Mouse (Mus musculus): ENCODE measurements around the gene Tmbim6.
"Not testable (repeated sequence)": the region's sequence is repeated elsewhere in the genome, so short reads cannot be mapped to it uniquely, and the experiment has no call there.

The Tmbim6 gene

DNA sequence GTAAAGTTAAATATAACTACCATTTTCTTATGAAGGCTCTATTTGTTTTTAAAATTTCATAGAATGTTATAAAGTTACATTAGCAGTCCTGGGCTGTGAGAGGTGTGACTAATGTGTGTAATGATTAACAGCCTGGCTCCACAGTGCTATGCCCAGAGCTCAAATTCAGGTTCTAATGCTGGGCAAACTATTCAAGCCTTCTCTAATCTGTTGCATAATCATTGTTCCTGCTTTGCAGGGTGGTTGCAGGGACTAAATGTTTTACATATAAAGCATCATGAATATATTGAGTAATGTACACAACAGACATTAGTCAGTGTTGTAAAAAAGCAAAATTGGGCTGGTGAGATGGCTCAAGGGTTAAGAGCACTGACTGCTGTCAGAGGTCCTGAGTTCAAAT is 9.8 kb upstream of the Tmbim6 start:
- ATAC-seq (ENCODE audit: insufficient number of reproducible peaks, low FRiP score, low TSS enrichment): no peak

DNA sequence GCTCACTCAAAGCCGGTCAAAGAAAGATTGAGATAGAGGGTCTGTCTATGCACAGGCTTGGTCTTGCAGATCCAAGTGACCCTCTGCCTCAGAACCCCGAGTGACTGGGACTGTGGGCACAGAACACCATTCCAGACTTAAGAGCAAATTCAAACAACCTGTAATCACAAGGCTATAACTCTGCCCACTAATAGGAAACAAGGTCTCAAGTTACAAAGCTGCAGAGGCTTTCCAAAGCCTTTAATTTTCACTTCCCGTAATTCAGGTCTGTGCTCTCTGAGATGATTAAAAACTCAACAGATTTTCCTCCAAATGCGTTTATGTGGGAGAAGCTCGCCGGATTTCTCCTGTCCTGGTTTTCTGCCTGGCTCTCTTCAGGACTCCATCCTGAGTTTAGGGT is 8.6 kb upstream of the Tmbim6 start:
- ATAC-seq (ENCODE audit: insufficient number of reproducible peaks, low FRiP score, low TSS enrichment): no peak

DNA sequence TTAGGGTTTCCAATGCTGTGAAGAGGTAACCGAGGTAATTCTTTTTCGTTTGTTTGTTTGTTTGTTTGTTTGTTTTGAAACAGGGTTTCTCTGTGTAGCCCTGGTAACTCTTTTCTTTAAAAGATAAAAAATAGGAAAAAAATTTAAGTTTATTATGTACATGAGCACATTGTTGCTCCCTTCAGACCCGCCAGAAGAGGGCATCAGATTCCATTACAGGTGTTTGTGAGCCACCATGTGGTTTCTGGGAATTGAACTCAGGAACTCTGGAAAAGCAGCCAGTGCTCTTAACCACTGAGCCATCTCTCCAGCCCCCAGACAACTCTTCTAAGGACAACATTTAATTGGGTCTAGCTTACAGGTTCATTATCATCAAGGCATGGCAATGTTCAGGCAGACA is 6.6 kb upstream of the Tmbim6 start:
- ATAC-seq (ENCODE audit: insufficient number of reproducible peaks, low FRiP score, low TSS enrichment): not testable (repeated sequence)

DNA sequence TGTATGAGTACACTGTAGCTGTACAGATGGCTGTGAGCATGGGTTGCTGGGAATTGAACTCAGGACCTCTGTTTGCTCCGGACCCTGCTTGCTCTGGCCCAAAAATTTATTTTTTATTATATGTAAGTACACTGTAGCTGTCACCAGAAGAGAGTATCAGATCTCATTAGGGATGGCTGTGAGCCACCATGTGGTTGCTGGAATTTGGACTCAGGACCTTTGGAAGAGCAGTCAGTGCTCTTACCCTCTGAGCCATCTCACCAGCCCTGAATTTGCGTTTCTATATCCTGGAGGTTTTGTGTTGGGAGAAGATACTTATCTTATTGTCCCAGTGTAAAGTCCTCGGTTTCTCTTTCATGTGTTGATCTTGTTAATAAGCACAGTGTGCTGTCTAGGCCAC is 5.9 kb upstream of the Tmbim6 start:
- ATAC-seq (ENCODE audit: insufficient number of reproducible peaks, low FRiP score, low TSS enrichment): no peak

DNA sequence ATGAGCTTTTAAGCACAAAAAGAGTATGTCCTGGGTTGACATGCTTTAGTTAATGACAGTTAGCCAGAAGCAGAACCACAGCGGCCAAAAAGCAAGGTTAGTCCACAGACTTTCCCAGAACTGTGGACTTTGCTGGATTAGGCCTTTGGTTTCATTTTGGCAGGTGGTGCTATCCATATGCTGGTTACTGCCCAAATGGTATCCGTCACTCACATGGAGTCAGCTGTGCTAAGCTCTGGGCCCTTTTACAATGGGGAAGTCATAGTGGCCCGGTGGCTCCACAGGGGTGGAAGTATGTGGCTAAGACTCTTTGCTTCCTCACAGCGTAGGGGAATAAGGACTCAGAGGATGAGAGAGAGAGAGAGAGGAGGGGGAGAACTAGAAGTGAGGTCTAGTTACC is 4.7 kb upstream of the Tmbim6 start:
- ATAC-seq (ENCODE audit: insufficient number of reproducible peaks, low FRiP score, low TSS enrichment): no peak

DNA sequence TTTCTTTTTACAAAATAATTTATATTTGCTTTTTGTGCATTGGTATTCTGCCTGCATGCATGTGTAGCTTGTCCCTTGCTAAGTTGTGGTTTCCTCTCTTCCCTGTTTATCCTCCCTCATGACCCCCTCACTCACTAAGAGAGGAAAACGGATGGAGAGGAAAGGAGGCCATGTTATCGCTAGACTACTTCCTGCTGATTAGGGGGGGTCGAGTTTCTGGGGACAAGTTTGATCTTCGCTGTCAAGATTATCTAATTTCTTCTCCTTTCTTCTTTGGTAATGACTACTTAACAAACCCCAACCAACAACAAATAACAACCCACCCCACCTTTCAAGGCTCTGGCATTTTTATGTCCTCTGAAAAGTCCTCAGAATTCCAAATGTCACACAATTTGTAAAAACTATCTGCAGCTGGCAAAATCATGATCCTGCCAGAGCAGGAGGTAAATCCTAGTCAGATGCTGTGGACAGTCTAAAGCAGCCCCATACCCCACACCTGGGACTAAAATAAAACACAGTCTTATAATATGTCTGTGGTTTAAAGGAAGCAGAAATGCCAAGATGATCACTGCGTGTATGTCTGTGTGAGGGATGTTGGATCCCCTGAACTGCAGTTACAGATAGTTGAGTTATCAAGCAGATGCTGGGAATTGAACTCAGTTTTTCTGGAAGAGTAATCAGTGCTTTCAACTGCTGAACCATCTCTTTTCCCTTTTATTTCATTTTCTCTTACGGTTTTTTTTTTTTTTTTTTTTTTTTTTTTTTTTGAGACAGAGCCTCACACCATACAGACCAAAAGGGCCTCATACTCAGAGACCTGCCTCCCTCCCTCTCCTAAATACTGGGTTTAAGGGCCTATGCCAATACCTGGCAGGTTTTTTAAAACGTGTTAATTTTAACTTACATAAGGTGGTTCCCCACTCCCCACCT is 1.9 kb upstream of the Tmbim6 start:
- no peak for ATAC-seq (ENCODE audit: insufficient number of reproducible peaks, low FRiP score, low TSS enrichment)

DNA sequence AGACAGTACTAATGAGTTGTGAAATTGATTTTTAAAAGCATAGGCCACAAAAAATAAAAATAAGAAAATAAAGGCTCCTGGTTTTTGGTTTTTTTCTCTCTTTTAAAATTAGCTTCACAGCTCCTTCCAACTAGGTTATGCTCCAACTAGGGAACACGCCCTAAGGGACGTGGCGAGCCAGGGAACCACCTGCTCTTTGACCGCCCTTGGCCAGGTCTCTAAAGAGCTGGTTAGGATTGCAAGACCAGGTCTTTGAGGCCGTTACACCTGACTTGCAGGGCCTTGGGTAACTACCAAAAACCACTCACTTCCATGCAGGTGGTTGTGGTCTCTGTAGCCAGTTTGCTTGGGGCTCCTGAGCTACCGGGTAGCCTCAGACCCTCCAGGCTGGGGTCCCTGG is 707 bp upstream of the Tmbim6 start:
- no peak for ATAC-seq (ENCODE audit: insufficient number of reproducible peaks, low FRiP score, low TSS enrichment)

DNA sequence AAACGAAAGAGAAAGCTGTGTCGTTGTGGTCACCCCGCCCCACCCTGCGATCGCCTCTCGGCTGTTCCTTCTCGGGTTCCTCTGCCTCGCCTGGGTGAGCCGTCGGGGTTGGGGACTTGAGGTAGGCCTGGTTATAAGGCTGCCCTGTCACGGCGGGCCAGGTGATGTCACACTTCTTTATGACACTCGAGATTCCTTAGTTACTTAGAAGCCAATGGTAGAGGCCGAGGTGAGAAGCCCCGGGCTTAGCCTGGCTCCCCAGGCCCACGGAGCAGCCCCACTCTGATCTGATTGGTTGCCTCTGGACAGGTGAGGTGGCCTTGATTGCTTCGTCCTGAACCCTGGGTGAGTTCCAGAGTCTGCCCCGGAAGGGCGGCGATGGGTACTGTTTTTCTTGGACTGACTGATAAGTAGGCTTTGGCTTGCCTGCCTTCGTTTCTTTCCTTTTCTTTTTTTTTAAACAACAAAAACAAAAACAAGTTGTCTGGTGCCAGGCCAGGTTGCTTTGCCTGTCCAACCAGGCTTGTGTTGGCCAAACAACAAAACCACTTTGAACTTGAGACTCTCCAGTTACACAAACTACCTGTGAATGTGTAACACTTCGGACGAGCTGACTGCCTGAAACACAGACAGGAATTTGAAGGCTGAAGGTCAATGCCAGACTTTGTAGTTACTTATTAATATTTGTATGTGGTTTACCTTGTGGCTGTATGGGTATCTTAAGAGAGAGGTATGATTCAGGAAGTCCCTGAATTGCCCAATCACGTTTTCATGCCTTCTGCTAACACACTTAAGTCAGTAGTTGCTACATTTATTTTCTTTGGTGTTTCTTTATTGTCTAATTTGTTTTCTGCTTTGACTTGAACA is 937 bp downstream of the Tmbim6 start:
- ATAC-seq (ENCODE audit: insufficient number of reproducible peaks, low FRiP score, low TSS enrichment): peak; percentile 2; the same call in 1 of the 2 replicates

DNA sequence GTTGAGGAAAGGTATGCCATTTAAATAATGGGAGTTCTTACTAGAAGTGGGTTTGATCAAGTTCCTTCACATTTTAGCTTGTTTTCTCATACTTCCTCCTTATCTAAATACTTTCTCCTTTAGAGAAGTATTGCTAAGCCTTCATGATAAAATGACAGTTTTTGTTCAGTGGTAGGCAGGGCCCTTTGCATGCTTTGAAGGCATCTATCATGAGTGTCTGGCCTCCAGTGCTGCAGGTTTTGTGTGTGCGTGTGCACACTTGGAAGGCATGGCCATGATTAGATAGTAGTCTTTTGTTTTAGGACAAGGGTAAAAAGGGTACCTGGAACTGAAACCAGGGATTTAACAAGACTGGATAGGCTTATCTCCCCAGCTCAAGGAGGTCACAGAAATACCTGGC is 3.8 kb downstream of the Tmbim6 start:
- no peak for ATAC-seq (ENCODE audit: insufficient number of reproducible peaks, low FRiP score, low TSS enrichment)

DNA sequence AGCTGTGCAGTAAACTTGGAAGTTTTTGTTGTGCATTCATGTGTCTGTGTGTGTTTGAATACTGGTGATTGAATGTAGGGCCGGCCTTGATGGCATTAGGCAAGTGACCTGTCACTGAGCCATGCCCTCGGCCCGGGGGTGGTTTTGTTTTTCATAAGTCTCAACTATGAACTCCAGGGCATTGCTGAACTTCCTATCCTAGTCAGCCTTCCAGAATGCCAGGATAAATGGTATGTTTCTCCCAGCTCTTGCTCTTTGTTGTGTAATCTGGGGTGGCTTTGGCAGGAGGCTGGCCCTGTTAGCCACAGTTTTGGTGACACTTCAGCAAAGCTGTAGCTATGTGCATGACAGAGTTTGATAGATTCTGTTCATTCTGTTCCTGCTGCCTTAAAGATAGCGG is 4.2 kb downstream of the Tmbim6 start:
- no peak for ATAC-seq (ENCODE audit: insufficient number of reproducible peaks, low FRiP score, low TSS enrichment)

DNA sequence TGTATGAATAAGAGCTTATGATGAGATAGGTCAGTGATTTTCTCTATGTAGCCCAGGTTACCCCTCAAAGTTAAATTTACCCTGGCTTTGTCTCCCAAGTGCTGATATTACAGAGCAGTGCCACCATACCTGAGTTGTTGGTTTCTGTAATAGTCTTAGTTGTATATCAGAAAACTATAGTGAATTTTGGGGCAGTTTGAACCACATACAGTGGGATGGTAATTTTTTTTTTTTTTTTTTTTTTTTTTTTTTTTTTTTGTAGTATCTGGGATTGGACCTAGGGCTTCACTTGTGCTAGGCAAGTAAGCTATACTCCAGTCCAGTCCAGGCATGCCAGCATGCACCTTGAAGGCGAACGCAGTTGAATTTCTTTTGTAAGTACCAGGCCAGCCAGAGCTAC is 4.9 kb downstream of the Tmbim6 start:
- ATAC-seq (ENCODE audit: insufficient number of reproducible peaks, low FRiP score, low TSS enrichment): no peak

DNA sequence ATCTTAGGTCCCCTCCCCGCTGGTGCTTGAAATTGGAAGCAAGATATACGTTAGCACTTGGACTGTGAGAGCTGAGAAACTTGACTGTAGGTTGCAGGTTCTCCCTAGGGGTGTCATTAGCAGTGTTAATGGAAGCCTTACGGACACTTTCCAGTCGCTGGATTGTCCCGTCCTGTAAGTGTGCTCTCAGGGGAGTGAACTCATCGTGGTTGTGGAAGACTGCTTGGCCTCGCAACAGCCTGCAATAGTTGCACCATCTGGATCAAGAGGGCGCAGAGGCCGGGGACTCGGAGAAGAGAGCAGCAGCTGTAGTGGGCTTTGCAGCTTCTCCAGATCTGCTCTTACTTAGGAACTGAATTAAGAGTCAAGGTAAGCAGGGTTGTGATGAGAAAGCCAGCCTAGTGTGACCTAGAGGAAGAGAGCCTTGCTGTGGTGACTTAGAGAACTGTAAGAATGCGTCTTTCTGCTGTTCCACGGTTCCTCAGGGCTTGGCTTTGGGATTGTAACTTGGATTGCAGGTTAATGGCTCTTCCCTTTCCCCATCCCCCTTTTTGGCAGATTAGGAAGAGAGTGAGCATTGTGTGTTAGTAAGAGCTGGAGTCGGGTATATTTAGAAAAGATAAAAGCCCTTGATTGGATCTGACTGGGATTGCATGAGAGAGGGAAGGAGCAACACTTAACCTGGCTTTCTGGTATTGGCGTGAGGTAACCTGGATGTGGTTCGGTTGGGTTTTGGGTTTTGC is 7.0 kb downstream of the Tmbim6 start:
- ATAC-seq (ENCODE audit: insufficient number of reproducible peaks, low FRiP score, low TSS enrichment): no peak

DNA sequence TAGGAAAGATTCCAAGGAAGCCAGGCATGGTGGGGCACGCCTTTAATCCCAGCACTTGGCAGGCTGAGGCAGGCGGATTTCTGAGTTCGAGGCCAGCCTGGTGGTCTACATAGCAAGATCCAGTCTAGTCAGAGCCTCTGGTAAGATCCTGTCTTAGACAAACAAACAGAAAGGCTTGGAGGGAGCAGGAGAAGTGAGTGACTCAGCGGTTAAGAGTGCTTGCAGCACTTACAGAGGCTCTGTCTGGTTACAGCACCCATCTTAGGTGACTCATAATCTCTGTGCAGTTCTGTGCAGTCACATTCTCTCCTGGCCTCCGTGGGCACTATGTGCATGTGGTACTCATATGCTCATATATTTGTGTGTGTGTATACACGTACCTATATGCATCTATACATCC is 7.9 kb downstream of the Tmbim6 start:
- no peak for ATAC-seq (ENCODE audit: insufficient number of reproducible peaks, low FRiP score, low TSS enrichment)

DNA sequence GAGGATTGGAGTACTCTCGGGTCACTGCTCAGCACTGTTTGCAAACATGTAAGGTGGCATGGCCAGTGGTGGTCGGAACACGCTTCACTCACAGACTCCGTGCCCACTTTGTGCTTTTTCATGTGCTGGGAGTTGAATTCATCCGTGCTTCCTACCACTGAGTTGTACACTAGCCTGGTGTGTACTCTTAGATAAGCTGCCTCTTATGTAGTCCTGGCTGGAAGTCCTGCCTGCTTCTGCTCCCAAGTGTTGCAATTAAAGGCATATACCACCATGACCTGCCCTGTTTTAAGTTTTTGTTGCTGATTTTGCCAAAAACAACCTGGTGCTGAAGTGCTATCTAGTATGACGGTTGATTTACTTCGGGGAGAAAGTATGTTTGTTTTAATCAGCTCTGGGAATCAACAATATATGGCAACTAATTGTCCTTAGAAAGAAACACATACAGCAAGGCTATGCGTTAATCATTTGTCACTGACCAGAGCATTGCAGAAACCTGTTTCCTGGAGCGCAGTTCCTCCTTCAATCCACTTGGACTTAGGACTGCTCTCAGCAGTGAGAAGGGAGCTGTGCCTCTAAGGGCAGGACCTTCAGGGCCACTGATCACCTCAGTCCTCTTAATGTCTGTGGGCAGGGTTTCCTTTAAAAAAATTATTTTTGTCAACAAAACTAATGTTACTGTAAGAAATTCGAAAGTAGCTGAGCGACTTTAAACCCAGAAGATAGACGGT is 10.6 kb downstream of the Tmbim6 start:
- ATAC-seq (ENCODE audit: insufficient number of reproducible peaks, low FRiP score, low TSS enrichment): no peak

DNA sequence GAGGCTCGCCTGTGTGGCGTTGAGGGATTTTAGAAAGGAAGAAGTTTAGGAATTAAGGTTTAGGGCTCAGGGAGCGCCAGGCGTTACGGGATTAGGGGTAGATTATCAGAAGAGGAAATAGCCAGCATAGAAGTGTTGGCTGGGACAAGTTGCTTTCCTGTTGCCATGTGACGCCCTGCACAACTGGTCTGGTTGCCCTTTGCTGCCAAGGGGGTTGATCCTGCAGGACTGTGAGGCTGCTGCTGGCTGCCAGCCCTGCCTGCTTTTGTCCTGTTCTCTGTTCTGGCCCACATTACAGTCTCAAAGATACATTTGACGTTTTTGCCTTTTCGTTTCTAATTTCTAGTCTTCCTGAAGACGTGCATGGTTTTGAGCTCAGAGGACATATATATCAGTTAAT is 12.5 kb downstream of the Tmbim6 start:
- ATAC-seq (ENCODE audit: insufficient number of reproducible peaks, low FRiP score, low TSS enrichment): no peak

DNA sequence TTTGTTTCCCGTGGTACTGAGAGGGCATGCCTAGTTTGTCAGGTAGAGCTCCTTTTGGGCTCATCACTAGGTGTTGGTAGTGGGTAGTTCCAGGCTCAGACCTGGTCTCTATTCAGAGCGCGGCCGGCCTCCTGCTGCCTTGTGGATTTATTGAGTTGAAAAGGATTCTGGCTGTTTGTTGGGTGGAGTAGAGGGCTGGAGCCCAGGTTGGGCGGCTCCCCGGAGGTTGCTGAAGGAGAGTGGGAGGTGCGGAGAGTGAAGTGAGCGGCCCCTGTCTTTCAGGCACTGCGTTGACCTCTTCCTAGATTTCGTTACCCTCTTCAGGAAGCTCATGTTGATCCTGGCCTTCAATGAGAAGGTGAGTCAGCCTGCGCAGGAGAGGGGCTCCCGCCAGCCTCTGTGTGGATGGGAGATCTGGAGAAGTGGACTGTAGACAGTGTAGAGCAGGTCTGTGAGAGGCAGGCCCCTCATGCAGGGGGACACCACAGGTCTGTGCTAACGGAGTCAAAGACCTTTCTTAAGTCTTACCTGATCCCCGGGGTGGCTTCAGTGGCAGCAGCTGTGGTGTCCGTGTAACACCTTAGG is 14.4 kb downstream of the Tmbim6 start:
- ATAC-seq (ENCODE audit: insufficient number of reproducible peaks, low FRiP score, low TSS enrichment): no peak

DNA sequence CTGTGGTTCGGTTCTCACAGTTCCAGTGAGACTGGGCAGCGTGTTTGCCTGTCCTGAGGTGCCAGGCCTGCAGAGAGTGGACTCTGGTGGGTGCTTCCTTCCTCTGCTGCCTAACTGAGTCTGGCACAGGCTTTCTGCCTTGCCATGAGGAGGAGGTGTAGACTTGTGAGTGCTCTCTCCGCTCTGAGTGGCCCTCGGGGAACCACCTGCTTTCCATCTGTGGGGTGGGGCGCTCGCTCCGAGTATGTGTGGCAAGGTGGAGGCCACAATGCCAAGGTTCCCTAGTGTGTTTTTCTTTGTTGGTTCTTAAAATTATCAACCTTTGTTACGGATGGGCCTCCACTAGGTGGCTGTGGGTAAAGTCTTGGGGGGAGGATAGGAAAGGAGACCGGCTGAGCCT is 16.2 kb downstream of the Tmbim6 start:
- no peak for ATAC-seq (ENCODE audit: insufficient number of reproducible peaks, low FRiP score, low TSS enrichment)

DNA sequence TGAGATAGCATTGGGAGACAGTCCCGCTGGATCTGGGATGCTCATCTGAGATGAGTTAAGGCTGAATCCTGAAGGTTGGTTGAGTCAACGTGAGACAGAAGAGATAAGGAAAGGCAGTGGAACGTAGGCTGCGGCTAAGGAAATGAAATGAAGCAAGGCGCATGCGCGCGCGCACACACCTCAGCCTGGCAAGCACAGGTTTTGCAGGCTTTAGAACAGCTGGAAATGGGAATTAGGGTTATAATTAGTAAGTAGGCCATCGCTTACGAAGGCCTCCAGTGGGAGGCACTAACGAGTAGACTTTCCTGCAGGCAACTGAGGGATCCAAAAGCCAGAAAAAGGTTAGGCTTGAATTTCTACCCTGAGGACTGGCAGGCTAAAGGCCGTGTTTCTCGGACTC is 19.1 kb downstream of the Tmbim6 start:
- no peak for ATAC-seq (ENCODE audit: insufficient number of reproducible peaks, low FRiP score, low TSS enrichment)

DNA sequence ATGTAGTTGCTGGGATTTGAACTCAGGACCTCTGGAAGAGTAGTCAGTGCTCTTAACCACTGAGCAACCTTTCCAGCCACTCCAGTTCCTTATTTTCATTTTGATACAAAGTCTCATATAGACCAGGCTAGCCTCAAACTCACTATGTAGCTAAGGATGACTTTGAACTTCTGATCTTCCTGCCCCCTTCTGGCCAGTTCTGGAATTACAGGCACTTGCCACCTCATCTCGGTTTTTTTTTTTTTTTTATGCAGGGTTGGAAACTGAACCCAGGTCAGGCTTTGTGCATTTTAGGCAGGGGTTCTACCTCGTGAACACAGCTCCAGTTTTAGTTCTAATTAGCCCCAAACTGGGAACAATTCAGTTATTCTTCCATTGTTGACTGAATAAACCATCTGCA is 23.1 kb downstream of the Tmbim6 start:
- ATAC-seq (ENCODE audit: insufficient number of reproducible peaks, low FRiP score, low TSS enrichment): no peak

DNA sequence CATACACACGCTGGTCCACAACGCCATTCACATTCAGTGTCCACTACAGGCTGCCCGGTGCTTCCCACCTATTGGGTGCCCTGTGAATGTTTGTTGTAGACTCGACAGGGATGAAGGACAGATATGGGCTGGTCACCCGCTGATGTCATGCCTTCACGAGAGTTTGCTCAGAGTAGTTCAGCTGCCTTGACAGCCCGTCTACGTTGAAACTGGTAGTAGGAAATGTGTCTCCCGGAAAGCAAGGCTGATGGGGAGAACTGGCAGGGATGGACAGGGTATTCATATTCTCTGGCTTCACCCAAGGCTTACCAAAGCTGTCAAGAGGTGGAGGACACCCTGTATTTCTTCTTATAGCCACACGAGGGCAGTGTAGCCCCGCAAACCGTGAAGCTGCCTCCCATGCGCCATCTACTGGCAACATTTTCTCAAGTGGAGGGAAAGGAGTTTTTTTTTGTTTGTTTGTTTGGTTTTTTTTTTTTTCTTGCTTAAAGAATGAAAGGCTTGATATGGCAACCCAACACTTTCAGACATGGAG is 23.7 kb downstream of the Tmbim6 start:
- peak; percentile 75 for ATAC-seq (ENCODE audit: insufficient number of reproducible peaks, low FRiP score, low TSS enrichment)
